Mouse (Mus musculus) gastrocnemius, adult 18-20 months (tissue): ENCODE measurements around the gene Ncoa4. TPM values are rescaled to one million over a fixed set of nuclear protein-coding genes. Genes with fewer than 3 reads are reported as not detected.
"Not testable (repeated sequence)": the region's sequence is repeated elsewhere in the genome, so short reads cannot be mapped to it uniquely, and the experiment has no call there.

Experiments used
- DNase-seq: peaks from one replicate; pipeline ENCODE4 v3.0.0; 2021; ENCODE audit warnings: low spot score
- total RNA-seq, 2 experiments: library from RNA; stranded (reverse); gene quantifications; 2 replicates each; pipeline ENCODE4 v1.2.3; 2021

Gene Ncoa4
- total RNA-seq, 2 experiments from 2014 or later: 65.2 to 76.7 TPM

DNA sequence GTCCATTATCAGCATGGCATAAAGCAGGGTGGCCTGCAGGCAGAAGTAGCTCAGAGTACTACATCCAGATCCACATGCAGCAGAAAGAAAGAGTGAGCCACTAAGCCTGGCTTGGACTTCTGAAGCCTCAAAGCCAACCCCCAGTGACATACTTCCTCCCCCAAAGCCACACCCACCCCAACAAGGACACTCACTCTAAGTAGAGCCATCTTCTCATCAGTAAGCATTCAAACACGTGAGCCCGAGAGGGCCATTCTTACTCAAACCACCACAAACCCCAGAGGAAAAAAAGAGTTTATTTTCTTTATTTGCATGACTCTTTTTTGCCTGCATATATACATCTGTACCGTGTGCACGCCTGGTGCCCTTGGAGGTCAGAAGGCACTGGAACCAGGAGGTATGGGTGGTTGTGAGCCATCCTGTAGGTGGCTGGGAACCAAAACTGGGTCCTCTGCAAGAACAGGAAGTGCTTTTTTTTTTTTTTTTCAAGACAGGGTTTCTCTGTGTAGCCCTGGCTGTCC, 455 bp upstream of the Ncoa4 start:
- no peak for DNase-seq

DNA sequence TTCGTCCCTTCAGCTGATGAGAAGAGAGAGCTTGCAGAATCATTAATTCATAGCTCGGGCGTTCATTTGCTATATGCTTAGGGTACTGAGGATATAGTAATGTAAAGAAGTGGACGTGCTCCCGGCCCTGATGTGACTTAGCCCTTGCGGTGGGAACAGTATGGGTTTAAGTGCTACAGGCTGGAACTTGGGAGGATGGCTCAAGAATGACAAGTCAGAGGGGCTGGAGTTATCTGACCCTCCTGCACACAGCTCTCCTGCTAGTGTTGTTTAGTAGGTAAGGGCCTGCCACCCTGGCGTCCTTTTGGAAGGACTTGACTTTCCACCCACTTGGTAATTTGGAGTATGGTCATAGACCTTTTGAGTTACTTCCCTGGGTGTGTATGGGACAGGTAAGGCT, 898 bp downstream of the Ncoa4 start:
- no peak for DNase-seq

DNA sequence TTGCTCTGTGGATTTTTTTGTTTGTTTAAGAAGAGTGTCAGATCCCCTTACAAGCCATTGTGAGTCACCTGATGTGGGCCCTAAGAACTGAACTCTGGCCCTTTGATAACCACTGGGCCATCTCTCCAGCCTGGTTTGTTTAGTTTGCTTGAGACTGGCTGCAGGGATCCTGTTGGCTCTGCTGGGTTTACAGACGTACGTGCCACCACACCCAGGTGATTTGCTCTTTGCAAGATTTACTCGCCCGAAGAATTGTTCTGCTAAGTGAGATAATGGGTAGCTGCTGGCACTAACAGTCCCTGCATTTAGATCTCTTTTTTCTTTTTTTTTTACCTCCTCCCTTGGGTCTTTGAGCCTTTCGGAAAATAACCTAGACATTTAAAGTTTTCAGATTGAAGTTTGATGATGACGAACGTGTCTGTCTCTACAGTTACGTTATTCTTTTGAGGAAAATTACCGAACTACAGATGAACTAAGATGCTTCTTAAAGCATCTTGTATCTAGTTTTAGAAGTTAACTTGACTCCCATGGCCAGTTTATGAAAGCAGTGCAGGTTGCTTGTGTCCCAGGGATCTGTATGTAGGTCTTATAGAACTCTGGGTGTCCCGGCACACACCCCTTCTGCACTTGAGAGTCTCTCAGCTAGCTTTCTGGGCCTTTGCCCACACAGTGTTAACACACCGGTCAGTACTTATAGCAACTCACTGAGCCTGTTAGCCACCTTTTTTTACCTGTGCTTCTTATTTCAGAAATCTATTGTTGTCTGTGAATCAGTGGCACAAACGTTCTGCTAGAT, 1.6 kb downstream of the Ncoa4 start:
- DNase-seq: no peak

DNA sequence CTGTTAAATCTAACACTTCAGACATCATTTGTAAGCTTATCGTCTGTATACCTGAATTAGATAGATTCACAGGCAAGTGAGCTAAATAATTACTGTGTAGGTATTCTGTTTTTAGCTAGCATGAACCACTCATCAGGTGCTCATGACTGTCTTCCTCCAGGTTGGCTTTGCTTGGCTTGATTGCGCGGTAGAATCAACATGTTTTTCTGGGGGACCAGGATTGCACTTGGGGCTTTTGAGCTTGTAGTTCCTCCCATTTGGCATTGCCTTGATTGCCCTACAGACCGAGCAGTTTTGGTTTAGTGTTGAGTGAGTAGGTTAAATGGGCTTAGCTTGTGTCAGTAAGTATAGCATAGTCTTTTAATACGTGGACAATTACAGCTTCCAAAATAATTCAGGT, 2.6 kb downstream of the Ncoa4 start:
- no peak for DNase-seq

DNA sequence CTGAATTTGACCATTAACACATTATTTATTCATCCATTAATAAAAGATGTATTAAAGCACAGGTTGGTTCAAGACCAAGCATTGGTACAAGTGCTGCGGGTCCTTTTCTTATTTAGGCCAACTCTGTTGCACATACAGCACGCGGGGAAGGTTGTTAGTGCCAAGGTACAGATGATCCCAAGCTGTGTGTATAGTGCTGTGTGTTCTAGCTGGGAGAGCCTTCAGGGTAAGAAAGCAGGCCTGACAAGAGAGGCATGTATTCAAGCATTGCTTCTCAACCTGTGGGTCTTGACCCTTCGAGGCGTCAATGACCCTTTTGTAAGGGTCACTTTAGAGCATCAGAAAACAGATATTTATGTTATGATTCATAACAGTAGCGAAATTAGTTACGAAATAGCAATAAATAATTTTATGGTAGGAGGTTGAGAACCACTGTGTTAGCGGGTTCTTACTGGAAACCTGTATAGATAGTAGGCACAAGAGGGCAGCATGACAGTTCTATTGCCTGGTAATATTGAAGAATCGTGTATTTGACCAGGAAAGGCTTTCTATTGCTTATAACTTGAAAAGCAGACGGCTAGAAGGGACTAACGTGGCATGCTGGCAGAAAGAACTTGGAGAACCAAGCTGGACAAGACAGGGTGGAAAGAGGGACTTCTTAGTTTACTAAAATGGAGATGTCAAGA, 3.7 kb downstream of the Ncoa4 start:
- no peak for DNase-seq

DNA sequence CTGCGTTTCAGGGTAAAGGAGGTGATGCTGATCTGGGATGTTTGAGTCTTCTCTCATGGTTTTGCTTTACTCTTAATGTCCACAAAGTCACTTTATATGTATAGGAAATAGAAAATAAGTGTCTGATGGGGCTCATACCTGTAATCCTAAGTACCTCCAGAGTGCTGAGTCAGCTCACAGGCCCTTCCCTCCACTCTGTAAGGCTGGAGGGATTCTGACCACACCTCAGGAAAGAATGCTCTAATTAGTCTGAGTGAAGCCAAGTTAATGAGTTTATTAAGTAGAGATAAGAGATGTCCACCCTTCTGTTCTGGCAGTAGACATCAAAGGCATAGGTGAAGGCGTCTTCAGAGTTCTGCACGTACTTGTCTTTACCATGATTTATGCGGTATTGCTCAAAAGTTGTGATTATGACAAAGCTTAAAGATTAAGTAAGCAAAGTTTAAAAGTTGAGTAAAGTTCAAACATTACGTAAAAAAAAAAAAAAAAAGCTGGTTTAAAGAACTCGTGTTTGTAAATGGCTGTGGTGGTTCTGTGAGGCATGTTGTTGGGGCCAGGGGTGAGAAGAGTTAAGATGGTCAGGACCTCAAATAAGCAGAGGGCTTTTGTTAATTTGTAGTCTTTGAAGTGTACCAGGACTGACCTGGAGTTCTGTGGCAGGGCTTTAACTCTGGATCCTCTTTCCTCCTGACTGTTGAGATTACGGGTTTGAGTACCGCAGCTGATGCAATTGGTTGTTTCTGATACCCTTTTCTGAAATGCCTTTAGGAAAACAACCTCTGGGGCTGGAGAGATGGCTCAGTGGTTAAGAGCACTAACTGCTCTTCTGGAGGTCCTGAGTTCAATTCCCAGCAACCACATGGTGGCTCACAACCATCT, 4.7 kb downstream of the Ncoa4 start:
- DNase-seq: no peak

DNA sequence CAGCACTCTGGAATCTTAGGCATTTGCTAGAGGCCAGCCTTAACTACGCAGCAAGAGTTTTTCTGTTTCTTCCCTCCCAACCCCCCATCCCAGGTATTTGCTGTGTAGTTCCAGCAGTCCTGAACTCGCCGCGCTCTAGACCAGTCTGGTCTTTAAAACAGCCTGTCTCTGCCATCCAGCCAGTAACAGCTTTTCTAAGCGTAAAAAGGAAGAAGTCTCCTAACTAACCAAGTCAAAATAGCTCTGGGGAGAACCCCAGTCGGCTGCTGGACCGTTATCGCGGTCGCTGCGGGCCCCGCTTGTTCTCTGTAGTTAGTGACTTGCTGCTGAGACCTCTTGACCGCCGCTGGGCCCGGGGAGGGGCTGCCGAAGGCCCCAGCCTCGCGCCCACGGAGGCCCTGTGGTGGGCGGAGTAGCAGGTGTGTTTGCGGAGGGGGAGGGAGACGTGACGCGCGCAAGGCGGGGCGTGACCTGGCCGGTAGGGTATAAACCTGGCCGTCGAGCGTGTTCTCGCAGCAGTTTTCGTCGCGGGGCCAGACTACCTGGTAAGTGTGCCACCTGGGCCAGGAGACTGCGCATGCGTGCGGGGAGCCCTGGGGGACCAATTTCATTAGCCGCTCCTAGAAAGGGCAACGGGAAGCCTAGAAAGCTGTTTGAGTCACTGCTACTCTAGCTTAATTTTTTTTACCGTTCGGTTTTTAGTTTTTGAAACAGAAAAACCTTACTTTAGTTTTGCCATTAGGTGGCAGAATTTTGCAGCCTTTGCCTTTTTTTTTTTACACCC, 5.8 kb downstream of the Ncoa4 start:
- peak; percentile 60 for DNase-seq

DNA sequence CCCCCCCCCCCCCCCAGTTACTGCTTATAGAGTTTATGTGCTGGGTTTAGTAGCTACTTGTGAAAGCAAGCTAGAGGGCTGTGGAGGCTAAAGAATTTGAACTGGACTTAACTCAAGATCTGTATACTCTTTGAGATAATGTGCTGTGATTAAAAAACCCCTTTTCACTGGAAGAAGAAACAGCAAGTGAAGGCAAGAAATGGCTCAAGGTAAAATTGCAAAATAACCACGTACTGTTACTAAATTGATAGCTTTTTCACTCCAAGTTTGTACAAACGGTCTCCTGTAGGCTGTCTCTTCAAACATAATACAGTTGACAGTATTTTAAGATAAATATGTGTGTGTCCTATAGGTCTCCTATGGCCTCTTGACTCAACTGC, 6.4 kb downstream of the Ncoa4 start:
- DNase-seq: no peak

DNA sequence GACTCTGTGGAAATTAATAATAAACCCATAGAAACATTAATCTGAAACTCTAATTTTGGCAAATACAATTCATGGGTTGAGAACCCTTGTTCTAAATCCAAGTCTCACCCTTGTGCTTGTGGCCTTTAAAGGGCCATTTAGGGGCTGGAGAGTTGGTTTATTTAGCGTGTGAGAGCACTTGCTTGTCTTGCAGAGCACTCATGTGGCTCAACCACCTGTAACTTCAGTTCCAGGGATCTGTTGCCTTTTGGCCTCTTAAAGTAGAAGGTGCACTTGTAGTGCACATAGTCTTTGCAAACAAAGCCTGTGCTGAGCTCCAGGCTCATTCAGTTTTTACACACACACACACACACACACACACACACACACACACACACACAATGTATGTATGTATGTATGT, 7.2 kb downstream of the Ncoa4 start:
- no peak for DNase-seq

DNA sequence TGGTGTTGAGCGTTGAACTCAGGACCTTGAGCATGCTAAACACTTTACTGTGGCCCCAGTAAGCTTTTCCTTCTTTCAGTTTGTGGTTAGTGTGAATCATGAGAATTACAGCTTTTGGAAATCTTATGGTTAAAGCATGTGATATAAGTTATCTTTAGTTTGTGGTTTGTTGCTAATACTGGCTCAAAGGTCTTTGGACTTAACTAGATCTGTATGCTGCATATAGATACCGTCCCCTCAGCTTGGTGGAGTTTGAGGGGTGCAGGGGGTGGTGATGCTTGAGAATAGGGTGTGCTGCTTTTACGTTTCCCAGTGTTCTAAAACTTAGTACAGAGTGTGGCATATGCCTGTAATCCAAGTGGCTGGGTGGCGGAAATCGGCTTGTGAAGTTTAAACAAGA, 7.7 kb downstream of the Ncoa4 start:
- DNase-seq: no peak

DNA sequence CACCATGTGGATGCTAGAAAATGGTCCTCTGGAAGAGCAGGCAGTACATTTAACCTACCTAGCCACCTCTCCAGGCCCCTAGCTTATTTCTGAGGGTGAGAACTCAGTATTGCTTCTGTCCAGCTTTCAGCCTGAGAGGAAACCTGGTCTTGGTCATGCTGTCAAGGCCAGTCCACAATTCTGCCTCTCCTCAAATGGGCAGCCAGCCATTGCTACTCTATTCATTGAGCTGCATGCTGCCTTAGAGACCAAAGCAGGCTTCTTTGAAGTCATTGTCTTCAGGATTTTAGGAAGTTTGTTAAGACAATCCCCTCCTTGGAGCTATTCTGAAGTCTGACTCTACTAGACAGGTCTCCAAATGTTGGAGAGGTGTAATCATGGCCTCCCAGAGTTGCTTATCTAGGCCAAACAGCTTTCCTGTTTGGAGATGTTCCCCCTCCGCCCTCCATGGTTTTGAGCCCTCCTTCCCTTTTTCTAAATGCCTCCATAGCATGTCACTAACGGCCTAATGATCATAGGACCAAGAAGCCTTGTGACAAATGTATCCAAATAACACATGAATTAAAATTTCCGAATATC, 9.1 kb downstream of the Ncoa4 start:
- DNase-seq: no peak

DNA sequence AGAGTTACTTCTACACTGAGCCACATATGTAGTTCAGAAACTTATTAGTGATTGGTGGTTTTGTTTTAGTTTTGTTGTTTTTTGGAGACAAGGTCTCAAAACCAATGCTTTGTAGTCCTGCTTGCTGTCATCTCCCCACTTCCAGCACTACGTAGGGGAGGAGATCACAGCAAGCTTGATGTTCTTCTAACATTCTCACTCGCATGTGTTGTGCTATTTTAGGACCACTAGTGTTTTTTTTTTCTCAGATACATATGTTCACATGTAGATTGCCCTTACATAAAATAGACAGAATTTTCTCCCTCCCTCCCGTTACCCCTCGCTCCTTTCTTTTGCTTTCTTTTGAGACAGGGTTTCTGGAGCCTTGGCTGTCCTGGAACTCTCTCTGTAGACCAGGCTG, 10.5 kb downstream of the Ncoa4 start:
- DNase-seq: no peak

DNA sequence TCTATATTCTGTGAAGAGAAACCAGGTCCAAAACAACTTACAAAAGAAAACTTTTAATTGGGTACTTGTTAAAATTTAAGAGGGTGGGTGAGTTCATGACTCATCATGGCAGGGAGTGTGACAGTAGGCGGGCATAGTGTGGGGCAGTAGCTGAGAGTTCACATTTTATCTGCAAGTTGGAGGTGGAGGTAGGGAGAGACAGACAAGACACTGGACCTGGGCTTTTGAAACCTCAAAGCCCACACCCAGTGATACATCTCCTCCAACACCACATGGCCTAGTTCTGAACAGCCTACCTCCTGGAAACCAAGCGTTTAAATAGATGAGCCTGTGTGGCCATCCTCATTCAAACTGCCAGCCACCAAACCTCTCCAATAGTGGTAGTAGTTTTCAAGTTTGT, 15.6 kb downstream of the Ncoa4 start:
- DNase-seq: no peak

DNA sequence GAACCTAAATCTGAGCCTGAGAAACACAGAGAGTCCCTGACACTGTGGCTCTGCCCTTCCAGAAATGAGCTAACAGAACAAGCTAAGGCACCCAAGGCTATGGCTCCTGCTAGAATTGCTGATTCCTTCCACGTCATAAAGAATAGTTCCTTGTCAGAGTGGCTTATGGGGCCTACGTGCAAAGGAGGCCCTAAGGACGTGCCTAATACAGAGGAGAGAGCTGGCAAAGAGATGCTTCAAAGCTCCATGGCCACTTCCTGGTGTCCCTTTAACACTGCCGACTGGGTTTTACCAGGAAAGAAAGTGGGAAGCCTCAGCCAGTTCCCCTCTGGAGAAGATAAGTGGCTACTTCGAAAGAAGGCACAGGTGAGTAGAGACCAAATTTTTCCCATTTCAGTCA, 16.9 kb downstream of the Ncoa4 start:
- not testable (repeated sequence) for DNase-seq

DNA sequence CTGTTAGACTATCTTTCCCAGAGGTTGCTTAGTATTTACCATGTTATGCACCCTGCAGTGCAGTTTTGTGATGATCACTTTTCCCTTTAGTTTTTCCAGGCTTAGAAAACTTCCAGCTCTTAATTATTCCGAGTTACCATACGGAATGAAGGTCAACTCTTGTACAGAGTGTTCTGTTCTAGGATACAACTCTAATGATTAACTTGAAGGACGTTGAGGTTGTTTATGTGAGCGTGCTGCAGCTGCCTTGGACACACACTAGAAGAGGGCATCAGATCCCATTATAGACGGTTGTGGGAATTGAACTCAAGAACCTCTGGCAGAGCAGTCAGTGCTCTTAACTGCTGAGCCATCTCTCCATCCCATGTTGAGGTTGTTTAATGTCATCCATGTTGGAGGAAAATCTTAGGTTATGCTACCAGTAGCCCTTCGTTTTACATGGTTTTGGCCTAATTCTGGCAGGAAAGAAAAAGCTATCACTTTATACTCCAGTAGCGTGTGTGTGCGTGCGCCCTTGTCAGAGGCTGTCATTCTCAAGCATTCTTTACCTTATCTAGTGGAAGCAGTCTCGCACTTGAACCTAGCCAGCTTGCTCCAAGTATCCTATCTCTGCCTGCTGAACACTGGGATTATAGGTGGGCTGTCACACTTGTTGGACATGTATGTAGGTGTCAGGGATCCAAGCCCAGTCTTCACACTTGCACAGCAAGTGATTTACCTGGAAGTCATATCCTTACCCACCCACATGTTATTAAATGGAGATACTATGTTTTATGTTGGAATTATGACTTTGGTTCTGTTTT, 19.9 kb downstream of the Ncoa4 start:
- no peak for DNase-seq

DNA sequence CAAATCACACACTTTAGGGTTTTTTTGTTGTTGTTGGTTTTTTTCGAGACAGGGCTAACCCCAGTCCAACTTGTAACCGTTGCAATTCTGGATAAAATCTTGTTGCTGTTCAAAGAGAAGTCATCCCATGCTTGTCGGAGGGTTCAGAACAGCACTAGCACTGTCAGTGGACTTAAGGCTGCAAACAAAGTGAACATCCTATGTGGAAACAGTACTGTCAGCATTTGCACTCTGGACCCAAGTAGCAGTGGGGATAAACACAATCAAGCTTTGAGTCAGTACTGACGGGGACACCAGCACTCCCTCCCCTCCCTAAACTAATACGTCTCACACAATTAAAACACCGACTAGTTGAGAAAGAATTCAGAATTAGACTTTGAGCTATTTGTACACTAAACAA, 21.2 kb downstream of the Ncoa4 start:
- DNase-seq: no peak

DNA sequence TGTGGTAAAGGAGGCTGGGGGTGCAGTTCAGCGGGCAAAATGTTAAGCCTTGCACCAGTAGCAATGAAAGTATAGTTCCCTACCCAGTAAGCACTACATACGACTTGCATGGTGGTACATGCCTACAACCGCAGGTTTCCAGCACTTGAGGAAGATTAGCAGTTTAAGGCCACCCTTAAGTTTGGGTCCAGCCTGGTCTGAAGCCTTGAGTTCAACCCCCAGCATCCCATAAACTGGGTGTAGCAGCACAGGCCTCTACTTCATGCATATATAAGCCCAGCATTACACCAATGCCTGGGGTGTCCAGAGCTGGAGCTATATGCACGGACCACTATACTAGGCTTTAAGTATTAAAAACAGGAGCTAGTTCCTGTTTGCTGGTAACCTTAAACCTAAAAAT, 24.2 kb downstream of the Ncoa4 start:
- no peak for DNase-seq

DNA sequence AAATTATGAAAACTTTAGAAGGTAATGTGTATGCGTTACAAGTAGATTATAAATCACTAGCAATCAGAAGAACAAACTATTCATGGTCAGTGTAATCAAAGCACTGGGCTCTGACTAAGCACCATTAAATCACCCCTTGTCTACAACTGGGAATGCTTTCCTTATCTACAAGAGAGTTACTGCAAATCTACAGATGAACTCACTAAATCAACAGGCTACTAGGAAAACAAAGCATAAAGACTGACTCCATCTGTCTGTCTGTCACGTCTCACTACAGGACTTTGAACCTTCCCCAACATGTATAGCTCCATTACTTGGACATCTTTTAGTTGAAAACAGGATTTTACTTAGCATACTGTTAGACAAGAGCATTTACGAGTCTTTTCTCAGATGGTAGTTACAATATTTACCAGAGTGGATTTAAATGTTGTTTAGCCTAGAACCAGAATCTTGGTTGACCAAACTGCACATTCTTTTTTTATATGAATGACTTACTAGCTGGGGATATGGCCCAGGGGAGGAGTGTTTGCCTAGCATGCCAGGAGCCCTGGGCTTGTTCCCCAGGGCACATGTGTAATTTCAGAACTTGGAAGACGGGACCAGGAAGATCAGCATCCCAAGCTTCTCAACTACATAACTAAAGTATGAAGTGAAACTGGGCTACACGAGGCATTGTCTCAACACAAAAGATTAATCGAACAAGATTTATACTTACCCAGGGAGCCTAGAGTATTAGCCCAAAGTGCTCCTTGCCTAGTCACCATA, 31.1 kb downstream of the Ncoa4 start:
- no peak for DNase-seq

DNA sequence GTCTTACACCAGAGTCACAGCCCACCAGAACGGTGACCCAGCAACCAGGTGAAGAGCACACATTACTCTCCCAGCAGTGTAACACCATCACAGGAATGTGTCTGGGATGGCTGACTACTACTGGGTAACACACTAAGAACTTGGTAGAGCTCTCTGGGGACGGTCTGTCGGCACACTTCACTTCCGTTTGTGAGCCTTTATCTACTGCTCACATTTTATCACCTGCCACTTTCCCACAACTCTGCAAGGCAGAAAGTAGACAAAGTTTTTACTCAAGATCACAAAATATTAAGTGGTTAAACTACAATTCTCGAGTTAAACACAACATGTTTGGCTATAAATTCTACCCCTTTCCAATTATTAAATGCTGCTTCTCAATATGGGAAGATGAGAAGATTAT, 32.3 kb downstream of the Ncoa4 start:
- no peak for DNase-seq
